Mouse (Mus musculus) limb, embryonic 15.5 days (tissue): ENCODE results near the gene Npm1. TPM values are rescaled to one million over a fixed set of nuclear protein-coding genes. Genes with fewer than 3 reads are reported as not detected.
A peak's percentile ranks its signal among the peaks of the same experiment; 100 is the strongest.

Experiments
- ATAC-seq: fragments of 200-750 bp; cut with Nextera tagmentation; 2 replicates; pipeline ENCODE4 v1.8.0; 2017; ENCODE audit warnings: low read depth, moderate TSS enrichment; ENCODE audit not compliant: insufficient number of reproducible peaks, low FRiP score, low TSS enrichment
- H3K27ac ChIP-seq: fragments of 300-500 bp; sonication (generic); 2 replicates; pipeline ENCODE4 v1.5.1; 2015; ENCODE audit warnings: moderate library complexity, mild to moderate bottlenecking, inconsistent platforms
- H3K27me3 ChIP-seq: fragments of 300-500 bp; sonication (generic); 2 replicates; pipeline ENCODE4 v1.6.1; 2015; ENCODE audit warnings: inconsistent platforms
- H3K36me3 ChIP-seq: fragments of 300-500 bp; sonication (generic); 2 replicates; pipeline ENCODE4 v1.6.1; 2015; ENCODE audit warnings: inconsistent platforms
- H3K4me1 ChIP-seq: fragments of 300-500 bp; sonication (generic); 2 replicates; pipeline ENCODE4 v1.6.1; 2015; ENCODE audit warnings: inconsistent platforms
- H3K4me2 ChIP-seq: fragments of 300-500 bp; sonication (generic); 2 replicates; pipeline ENCODE4 v1.6.1; 2015; ENCODE audit warnings: mild to moderate bottlenecking, inconsistent platforms
- H3K4me3 ChIP-seq: fragments of 300-500 bp; sonication (generic); 2 replicates; pipeline ENCODE4 v1.5.1; 2015; ENCODE audit warnings: mild to moderate bottlenecking, inconsistent platforms
- H3K9ac ChIP-seq: fragments of 300-500 bp; sonication (generic); 2 replicates; pipeline ENCODE4 v1.6.1; 2015; ENCODE audit warnings: inconsistent platforms
- H3K9me3 ChIP-seq: fragments of 300-500 bp; sonication (generic); 2 replicates; pipeline ENCODE4 v1.6.1; 2016; ENCODE audit warnings: inconsistent platforms
- WGBS: fragments of 180-500 bp; shearing (Covaris S2); methylation state at CpG from one replicate; pipeline ENCODE4 v1.1.7; 2015; 5-methylcytosine and 5-hydroxymethylcytosine counted together
- polyA plus RNA-seq: library from polyadenylated mRNA; unstranded; fragments of >200 nt; fragmentation: Nextera tagmentation; extraction: Ambion mirVana; gene quantifications from 2 replicates; pipeline ENCODE4 v1.2.1, GENCODE M21; 2015

Gene Npm1
- 706 and 898 TPM in 2 replicates for polyA plus RNA-seq

DNA sequence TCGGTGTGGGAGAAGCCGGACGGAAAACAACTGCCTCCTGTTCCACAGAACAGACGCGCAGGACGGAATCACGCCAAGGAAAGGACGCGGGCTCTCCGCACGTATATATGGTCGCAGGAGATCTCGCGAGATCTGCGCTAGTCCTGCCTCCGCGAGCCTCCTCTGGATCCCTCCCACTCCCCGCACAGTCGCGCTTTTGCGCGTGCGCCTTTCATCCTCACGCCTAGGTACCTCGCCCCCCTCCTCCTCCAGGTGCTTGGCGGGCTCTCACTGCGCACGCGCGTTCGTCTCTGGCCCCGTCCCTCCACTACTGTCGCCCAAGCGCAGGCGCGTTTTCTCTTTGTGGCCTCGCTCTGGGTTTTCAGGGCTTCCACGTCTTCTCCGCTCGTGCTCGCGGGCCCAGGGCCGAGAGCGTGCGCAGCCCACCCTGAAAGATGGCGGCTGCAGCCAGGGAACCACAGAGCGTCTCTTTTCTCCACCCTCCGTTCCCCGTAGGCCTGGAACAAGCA, at the start of gene Npm1:
TSS of gene Npm1 (minus strand) at position 209 of the 509 bp plus-strand sequence.
- 4% methylated on average over 49 of the region's 49 CpGs for WGBS

DNA sequence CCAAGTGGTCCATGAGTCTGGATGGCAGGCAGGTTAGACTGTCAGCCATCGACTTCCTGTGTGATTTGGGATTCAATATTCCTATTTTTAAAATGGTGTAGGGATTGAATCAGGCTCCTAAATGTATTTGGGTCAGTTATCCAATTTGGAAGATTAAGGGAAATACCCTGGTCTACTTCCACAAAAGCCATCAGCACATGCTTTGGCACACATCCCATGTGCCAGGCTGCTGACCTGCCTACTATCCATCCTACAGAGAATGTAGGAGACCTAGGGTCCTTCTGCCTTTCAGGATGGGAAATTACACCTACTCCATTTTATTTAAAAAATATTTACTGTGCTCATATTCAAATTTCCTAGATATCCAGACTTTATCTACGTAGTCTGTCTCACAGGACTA, 44.4 kb upstream of the Npm1 start:
- ATAC-seq = no peak

More for the DNA sequence above, at the start of gene Npm1:
- Histone ChIP-seq H3K27me3 (no peaks in the 10 kb centered on the region), H3K9me3 (no peaks in the 10 kb centered on the region), H3K27ac (peak within 1 kb of the TSS; percentile 93), H3K36me3 (peaks cover 16% of the 10 kb centered on the region), H3K4me3 (peak within 1 kb of the TSS; percentile 79), H3K4me2 (peak within 1 kb of the TSS; percentile 63), H3K9ac (peak within 1 kb of the TSS; percentile 94), H3K4me1 (0 out of 2 replicates have a peak, but pooled peaks cover 5% of the 10 kb centered on the region)
- ATAC-seq = peak; percentile 96

DNA sequence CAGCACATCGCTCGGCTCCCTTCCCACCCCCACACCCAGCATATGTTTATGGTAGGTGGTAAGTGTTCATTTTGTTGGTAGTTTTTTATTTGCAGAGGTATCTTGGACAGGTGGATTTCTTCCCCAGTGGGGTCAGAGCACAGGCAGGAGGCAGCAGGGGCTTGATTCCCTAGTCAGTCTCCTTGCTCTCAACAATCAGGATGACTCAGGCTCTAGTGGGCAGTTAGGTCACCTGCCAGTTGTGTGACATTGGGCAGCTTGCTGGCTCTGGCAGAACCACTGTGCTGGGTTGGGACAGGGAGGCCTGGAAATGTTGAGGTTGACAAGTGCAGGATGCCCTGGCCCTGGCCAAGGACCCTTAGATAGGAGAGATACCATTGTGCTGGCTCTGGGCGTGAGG, 42.0 kb upstream of the Npm1 start:
- no peak for ATAC-seq
- Histone ChIP-seq H3K4me3 (no peak overlapping the region), H3K4me2 (no peak overlapping the region), H3K27ac (no peak overlapping the region), H3K9ac (no peak overlapping the region), H3K27me3 (peaks cover 82% of the 10 kb centered on the region), H3K9me3 (no peaks in the 10 kb centered on the region), H3K4me1 (peaks cover 42% of the 10 kb centered on the region), H3K36me3 (no peaks in the 10 kb centered on the region)
- 5% methylated on average over 3 of the region's 3 CpGs for WGBS

More for the DNA sequence above, 44.4 kb upstream of the Npm1 start:
- WGBS = 81% methylated on average over 2 of the region's 2 CpGs
- H3K4me3 ChIP-seq = no peak overlapping the region
- H3K4me1 ChIP-seq = peaks cover 18% of the 10 kb centered on the region
- peaks cover 57% of the 10 kb centered on the region for H3K27me3 ChIP-seq
- H3K9ac ChIP-seq = no peak overlapping the region
- no peaks in the 10 kb centered on the region for H3K36me3 ChIP-seq
- no peak overlapping the region for H3K4me2 ChIP-seq
- H3K9me3 ChIP-seq = no peaks in the 10 kb centered on the region
- no peak overlapping the region for H3K27ac ChIP-seq

DNA sequence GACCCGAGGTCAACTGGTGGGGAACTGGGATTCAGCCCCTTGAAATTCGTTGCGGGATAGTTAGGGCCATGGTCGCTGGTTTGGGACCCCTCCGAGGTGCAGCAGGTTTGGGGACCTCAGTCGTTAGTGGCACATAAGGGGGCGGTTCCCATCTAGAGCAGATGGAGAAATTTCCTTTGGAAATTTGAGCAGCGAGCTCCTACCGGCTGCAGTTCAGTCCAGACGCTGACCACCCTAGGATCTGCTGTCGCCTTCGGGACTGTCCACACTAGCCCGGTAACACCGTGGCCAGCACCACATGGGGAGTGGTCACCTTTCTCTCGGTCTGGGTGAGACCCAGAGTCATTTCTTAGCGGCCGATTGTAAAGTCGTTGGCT, 41.3 kb upstream of the Npm1 start:
- peaks cover 43% of the 10 kb centered on the region for H3K4me1 ChIP-seq
- no peaks in the 10 kb centered on the region for H3K36me3 ChIP-seq
- no peaks in the 10 kb centered on the region for H3K9me3 ChIP-seq
- H3K9ac ChIP-seq = no peak overlapping the region
- no peak overlapping the region for H3K4me3 ChIP-seq
- WGBS = 2% methylated on average over 18 of the region's 18 CpGs
- peaks cover 88% of the 10 kb centered on the region for H3K27me3 ChIP-seq
- ATAC-seq = no peak
- H3K27ac ChIP-seq = no peak overlapping the region
- no peak overlapping the region for H3K4me2 ChIP-seq

DNA sequence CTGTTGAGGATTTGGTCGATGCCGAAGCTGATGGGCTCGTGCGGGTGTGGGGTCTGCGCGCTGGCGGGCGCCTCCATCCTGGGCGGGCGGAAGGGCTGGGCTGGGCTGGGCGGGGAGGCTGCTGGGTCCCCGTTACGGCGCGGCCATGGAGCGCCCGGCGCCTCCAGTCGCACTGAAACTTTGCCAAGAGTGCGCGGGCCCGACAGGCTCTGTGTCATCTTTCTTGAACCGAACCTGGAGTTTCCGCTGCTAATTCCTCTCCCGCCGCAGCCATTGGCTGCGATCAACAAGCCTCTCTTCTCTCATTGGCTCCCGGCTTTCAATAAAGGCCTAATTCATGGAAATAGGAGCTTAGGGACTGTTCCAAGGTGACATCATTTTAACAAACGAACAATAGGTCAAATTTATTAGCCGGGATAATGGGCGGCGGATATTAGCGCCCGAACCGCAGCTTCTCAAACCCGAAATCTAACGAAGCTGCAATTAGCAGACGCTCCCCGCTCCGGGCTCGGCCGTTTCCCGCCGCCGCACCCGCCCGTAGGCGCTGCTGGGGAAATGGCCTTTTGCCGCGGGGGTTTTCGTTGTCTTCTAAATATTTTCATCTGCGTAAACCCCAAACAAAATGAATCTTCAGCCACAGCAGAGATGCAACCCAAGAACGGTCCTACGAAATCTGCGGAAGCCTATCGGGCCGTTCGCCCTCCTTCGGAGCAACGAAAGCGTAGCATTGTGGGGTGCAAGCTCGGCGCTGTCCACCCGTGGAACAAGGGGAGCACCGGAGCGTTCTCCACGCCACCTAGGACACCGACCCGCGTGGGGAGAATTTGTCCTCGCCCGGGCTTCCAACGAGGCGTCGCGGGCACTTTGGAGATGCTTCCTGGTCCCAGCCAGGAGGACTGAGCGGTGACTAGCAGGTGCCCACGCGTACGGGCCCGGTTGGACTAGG, 40.6 kb upstream of the Npm1 start, which contains the start of gene Tlx3:
TSS of gene Tlx3 (minus strand) at position 207 of the 946 bp plus-strand sequence.
- no peak within 1 kb of the TSS for H3K9ac ChIP-seq
- no peak for ATAC-seq
- WGBS = under 1% methylated on average over 81 of the region's 81 CpGs

DNA sequence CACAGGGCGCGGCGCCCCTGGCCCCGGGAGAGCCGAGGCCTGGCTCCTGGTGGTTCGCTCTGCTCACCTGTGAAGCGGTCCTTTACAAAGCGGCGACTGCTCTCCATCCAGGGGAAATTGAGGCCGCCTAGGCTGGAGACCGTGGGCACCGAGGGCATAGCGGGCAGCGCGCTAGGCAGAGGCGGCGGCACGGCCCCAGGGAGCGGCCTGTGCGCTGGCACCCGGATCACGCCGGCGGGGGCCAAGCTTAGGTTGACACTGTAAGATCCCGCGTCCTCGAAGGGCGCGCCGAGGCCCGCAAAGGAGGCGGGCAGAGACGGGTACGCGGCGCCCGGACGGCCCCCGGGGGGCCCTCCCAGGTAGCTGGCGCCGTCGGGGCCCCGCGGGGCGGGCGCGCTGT, 40.0 kb upstream of the Npm1 start:
- WGBS = 2% methylated on average over 45 of the region's 47 CpGs
- Histone ChIP-seq H3K27me3 (peaks cover 98% of the 10 kb centered on the region), H3K4me3 (peak overlapping the region; percentile 35), H3K4me2 (peak overlapping the region; percentile 48), H3K9me3 (no peaks in the 10 kb centered on the region), H3K36me3 (no peaks in the 10 kb centered on the region), H3K9ac (no peak overlapping the region), H3K4me1 (peaks cover 45% of the 10 kb centered on the region), H3K27ac (no peak overlapping the region)
- no peak; the same call in 1 of the 2 replicates for ATAC-seq

More for the DNA sequence above, 40.6 kb upstream of the Npm1 start, which contains the start of gene Tlx3:
- no peak within 1 kb of the TSS for H3K27ac ChIP-seq
- H3K36me3 ChIP-seq = no peaks in the 10 kb centered on the region
- H3K4me2 ChIP-seq = peak within 1 kb of the TSS; percentile 48
- H3K9me3 ChIP-seq = no peaks in the 10 kb centered on the region
- H3K27me3 ChIP-seq = peaks cover 95% of the 10 kb centered on the region
- H3K4me1 ChIP-seq = peaks cover 45% of the 10 kb centered on the region
- H3K4me3 ChIP-seq = peak within 1 kb of the TSS; percentile 35

DNA sequence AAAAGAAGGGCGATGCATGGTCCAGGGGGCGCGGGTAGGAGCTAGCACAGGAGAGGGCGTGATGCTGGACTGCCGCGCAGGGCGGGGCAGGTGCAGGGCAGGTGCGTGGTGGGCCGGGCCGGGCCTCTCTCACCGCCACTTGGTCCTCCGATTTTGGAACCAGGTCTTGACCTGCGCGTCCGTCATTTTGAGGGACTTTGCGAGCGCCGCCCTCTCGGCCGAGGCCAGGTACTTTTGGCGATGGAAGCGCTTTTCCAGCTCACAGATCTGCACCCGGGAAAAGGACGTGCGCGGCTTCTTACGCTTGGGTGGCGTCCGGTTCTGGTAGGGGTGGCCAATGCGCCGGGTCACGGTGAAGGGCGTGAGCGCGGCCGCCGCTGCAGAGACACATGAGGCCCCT, 39.3 kb upstream of the Npm1 start:
- 2% methylated on average over 36 of the region's 37 CpGs for WGBS
- Histone ChIP-seq H3K4me2 (peak overlapping the region; percentile 48), H3K9ac (no peak overlapping the region)

DNA sequence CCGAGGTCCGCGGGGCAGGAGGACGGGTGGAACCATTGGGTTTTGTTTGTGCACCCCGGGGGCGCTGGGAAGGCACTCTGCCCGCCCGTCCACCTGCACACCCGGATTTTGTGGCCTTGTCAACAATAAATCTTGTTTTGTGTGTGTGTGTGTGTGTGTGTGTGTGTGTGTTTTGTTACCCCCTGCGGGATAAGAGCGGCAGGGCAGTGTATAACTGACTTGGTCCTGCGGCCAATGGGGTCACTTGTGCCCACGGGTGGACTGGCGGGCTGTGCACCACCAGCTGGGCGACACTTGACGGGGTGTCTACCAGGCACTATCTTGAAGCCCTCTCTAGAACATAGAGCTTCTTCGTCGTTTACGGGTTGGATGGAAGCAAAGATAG, 38.6 kb upstream of the Npm1 start:
- Histone ChIP-seq H3K9me3 (no peaks in the 10 kb centered on the region), H3K27me3 (peaks cover 98% of the 10 kb centered on the region), H3K9ac (no peak overlapping the region), H3K27ac (no peak overlapping the region), H3K4me3 (peak overlapping the region; percentile 37), H3K36me3 (no peaks in the 10 kb centered on the region), H3K4me1 (peaks cover 48% of the 10 kb centered on the region), H3K4me2 (peak overlapping the region; percentile 77)
- WGBS = 2% methylated on average over 19 of the region's 19 CpGs
- ATAC-seq = no peak

More for the DNA sequence above, 39.3 kb upstream of the Npm1 start:
- Histone ChIP-seq H3K36me3 (no peaks in the 10 kb centered on the region), H3K27ac (no peak overlapping the region), H3K4me3 (peak overlapping the region; percentile 35), H3K9me3 (no peaks in the 10 kb centered on the region), H3K27me3 (peaks cover 98% of the 10 kb centered on the region), H3K4me1 (peaks cover 45% of the 10 kb centered on the region)
- ATAC-seq = no peak

DNA sequence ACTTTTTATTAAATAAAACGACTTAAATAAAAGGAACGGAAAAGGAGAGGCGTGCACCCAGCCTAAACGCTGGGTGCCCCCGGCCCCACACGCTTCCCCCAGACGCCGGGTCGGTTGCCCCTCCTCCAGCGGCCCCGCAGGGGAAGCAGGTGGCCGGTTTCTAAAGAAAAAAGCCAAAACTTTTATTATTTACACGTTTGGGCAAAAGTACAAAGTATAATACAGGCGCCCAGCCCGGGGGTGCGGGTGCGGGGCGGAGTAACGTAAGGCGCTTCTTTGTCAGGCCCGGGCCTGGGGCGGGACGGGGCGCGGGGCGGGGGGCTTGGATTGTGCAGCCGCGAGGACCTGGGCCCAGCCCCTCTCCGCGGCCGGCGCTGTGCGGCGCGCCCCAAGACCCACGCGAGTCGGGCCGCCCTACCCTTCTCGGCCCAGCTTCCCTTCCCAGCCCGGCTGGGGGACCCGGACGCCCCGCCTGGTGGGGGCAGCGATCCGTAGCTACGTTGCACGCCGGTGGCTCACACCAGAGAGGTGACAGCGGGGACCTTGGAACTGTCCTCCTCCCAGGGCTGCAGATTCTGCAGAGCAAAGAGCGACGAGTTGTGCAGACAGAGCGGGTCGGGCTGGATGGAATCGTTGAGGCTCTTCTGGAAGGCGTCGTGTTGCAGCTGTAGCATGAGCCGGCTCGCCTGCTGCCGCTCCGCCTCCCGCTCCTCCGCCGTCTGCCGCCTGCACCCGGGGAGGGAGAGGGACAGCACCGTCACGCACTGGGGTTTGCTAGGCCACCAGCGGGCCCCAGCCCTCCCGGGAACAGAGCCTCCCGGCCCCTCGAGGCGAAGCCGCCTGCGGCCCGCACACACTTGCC, 38.0 kb upstream of the Npm1 start:
- Histone ChIP-seq H3K36me3 (no peaks in the 10 kb centered on the region), H3K4me1 (peaks cover 54% of the 10 kb centered on the region), H3K4me3 (peak overlapping the region; percentile 37), H3K9me3 (no peaks in the 10 kb centered on the region), H3K27ac (no peak overlapping the region), H3K4me2 (peak overlapping the region; percentile 77), H3K9ac (no peak overlapping the region), H3K27me3 (peaks cover 98% of the 10 kb centered on the region)
- ATAC-seq = peak; percentile 54
- WGBS = 1% methylated on average over 75 of the region's 76 CpGs

DNA sequence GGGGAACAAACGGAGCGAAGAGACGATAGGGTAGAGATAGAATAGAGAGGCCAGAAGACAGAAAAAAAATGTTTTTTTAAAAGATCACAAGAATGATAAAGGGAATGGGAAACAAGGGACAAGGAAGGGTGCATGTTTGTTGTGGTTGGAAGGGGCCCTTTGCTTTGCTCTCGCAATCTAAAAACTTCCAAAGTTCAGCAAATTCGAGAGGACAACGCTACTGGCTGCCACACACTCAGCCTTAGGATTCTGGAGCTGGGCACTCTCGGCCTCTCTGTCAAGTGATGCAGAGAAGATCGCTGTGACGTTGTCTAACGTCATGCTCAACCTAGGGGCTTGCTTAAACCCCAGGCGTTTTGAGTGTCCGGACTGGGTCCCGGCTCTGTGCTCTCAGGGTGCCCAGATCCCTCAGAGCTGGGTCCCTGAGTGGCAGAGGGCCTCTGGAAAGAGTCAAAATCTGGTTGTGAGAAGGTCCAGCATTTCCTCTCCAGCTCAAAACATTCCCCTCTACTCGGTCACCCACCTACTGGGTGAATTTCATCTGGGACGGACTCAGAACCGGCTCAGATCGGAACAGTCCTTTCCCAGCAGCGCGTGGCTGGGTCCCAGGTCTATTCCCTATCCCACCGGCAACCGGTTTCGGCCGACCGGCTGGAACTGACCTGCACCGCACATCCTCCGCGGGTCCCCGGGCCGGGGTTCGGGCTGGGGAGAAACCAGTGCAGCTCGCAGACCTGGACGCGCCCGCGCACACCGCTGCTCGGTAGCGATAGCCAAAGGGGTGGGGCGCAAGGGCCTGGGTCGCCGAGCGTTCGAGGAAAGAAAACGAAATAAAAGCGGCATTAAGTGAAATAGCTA, 37.1 kb upstream of the Npm1 start:
- peaks cover 57% of the 10 kb centered on the region for H3K4me1 ChIP-seq
- H3K27me3 ChIP-seq = peaks cover 98% of the 10 kb centered on the region
- 1% methylated on average over 45 of the region's 45 CpGs for WGBS
- no peaks in the 10 kb centered on the region for H3K36me3 ChIP-seq
- H3K4me2 ChIP-seq = peak overlapping the region; percentile 77
- no peak overlapping the region for H3K9ac ChIP-seq
- H3K27ac ChIP-seq = no peak overlapping the region
- no peak for ATAC-seq
- H3K4me3 ChIP-seq = peak overlapping the region; percentile 37
- H3K9me3 ChIP-seq = no peaks in the 10 kb centered on the region

DNA sequence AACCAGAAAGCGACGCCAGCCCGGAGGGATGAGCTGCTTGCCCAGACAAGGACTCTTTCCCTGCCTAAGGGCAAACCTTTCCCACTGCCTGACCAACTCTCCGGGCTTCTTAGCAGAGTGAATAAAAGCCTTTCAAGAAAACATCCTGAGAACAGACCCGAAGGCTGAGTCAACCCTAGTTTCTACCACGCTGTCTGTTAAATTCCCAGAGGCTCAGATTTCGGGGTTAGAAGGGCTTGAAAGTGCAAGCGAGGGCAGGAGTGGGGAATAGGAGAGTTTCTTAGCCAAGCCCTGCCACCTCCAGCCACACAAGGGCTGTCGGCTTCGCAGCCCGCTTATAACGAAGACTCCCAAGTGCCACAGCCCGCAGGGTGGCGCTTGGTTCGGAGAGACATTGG, 36.1 kb upstream of the Npm1 start:
- 0 out of 2 replicates have a peak overlapping the region, but pooled peaks have one; percentile 7 for H3K4me3 ChIP-seq
- peaks cover 95% of the 10 kb centered on the region for H3K27me3 ChIP-seq
- H3K9ac ChIP-seq = no peak overlapping the region
- no peak for ATAC-seq
- no peak overlapping the region for H3K4me2 ChIP-seq
- H3K36me3 ChIP-seq = no peaks in the 10 kb centered on the region
- no peaks in the 10 kb centered on the region for H3K9me3 ChIP-seq
- 2% methylated on average over 15 of the region's 15 CpGs for WGBS
- no peak overlapping the region for H3K27ac ChIP-seq
- peaks cover 56% of the 10 kb centered on the region for H3K4me1 ChIP-seq
